Mouse (Mus musculus) embryo, embryonic 11 days (tissue): Measurements from ENCODE around the gene Dyrk4.

Experiments
- DNase-seq: peaks from one replicate; pipeline ENCODE4 v3.0.0-alpha.2; 2015

The Dyrk4 gene

GRCm38 (mm10) chr6:126921111-126921881, at the start of gene Dyrk4:
Gene Dyrk4 (minus strand): TSS chr6:126921839.
- DNase-seq, result peak; percentile 43

- no peak for DNase-seq
Measured at GRCm38 (mm10) chr6:126966241-126967026, 44.8 kb upstream of the Dyrk4 start.

GRCm38 (mm10) chr6:126963426-126963825, 41.8 kb upstream of the Dyrk4 start:
- DNase-seq, result no peak

GRCm38 (mm10) chr6:126962709-126963108, 41.1 kb upstream of the Dyrk4 start:
- no peak for DNase-seq

GRCm38 (mm10) chr6:126961371-126962018, 39.9 kb upstream of the Dyrk4 start:
- no peak for DNase-seq

- DNase-seq, result peak; percentile 91
Measured at GRCm38 (mm10) chr6:126955734-126956133, 34.1 kb upstream of the Dyrk4 start.

- peak; percentile 37 for DNase-seq
Measured at GRCm38 (mm10) chr6:126948336-126948735, 26.7 kb upstream of the Dyrk4 start.

- DNase-seq, result peak; percentile 29
Measured at GRCm38 (mm10) chr6:126940451-126940850, 18.8 kb upstream of the Dyrk4 start.

GRCm38 (mm10) chr6:126939487-126940171, 18.0 kb upstream of the Dyrk4 start, which contains the start of the genes Rad51ap1 and D6Wsu163e:
Gene Rad51ap1 (minus strand): TSS chr6:126939587.
Gene D6Wsu163e (plus strand): TSS chr6:126939962.
- DNase-seq, result peak; percentile 97

GRCm38 (mm10) chr6:126938853-126939486, 17.3 kb upstream of the Dyrk4 start:
- DNase-seq, result no peak

GRCm38 (mm10) chr6:126938047-126938446, 16.4 kb upstream of the Dyrk4 start:
- DNase-seq, result peak; percentile 7

GRCm38 (mm10) chr6:126932896-126933295, 11.3 kb upstream of the Dyrk4 start:
- DNase-seq, result no peak

- DNase-seq, result no peak
Measured at GRCm38 (mm10) chr6:126914928-126915327, 6.7 kb downstream of the Dyrk4 start.

- DNase-seq, result no peak
Measured at GRCm38 (mm10) chr6:126910727-126911126, 10.9 kb downstream of the Dyrk4 start.

GRCm38 (mm10) chr6:126907876-126908275, 13.8 kb downstream of the Dyrk4 start:
- no peak for DNase-seq

- no peak for DNase-seq
Measured at GRCm38 (mm10) chr6:126907378-126907777, 14.3 kb downstream of the Dyrk4 start.

GRCm38 (mm10) chr6:126877118-126877517, 44.5 kb downstream of the Dyrk4 start:
- DNase-seq, result no peak

- peak; percentile 2 for DNase-seq
Measured at GRCm38 (mm10) chr6:126852881-126853280, 68.8 kb downstream of the Dyrk4 start, which contains the start of gene Akap3. Gene Akap3 (plus strand): TSS chr6:126853098.

GRCm38 (mm10) chr6:126848712-126849704, 72.6 kb downstream of the Dyrk4 start, which contains the start of gene Ndufa9:
Gene Ndufa9 (minus strand): TSS chr6:126849136.
- peak; percentile 95 for DNase-seq

- no peak for DNase-seq
Measured at GRCm38 (mm10) chr6:126836628-126837027, 85.0 kb downstream of the Dyrk4 start.
